Mouse (Mus musculus) lung, postnatal 4 days (tissue): Measurements from ENCODE around the gene Lrguk.

Experiments
- DNase-seq, 2 experiments: peaks; one replicate each; pipeline ENCODE4 v3.0.0; 2021

The Lrguk gene

GRCm38 (mm10) chr6:34179007-34179406 is 149.8 kb downstream of the Lrguk start:
- no peak for DNase-seq

- DNase-seq, result no peak
These were observed 150.7 kb downstream of the Lrguk start for GRCm38 (mm10) chr6:34179911-34180310.

GRCm38 (mm10) chr6:34181961-34182360 is 152.7 kb downstream of the Lrguk start:
- no peak for DNase-seq

- DNase-seq, result no peak
These were observed 154.1 kb downstream of the Lrguk start for GRCm38 (mm10) chr6:34183326-34183725.
